Comparison of ENCODE assay signal across 9 mouse cellular contexts in the genomic region with DNA sequence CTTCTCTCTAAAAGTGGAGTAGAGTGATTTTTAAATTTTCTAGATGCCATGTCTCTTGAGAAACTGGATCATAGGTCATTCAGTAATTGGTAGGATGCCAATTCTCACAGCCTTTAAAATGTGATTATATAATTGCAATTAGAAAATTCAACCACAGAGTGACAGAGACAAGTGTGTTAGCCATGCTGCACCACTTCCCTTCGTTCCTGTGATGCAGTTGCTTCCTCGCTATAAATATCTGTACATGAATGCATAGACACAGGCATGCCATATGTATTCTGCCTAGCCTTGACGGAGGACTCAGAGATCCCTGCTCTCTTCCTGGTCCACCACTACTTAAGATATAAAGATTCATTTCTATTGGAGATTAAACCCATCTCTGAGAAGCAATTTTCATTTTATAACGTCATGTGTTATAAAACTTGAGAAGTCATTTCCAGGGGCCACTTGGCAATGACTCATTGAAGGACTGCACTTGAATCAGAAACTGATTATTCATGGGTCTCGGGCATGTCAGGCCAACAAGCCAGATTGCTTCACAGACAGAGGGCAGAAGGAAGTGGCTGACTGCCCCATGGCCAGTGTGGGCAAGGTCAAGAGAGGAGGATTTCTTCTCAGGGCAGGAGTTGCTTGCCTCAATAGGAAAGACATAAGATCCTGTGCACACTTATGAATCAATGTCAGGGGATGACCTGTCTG.
A peak's percentile ranks its signal among the peaks of the same experiment; 100 is the strongest.
DNase-seq lines count a peak whose midpoint lies in the region; ATAC-seq and TF ChIP-seq lines count a peak whose summit lies in the region.
"Had no signal": no experiment of that assay in that cellular context is flagged by ENCODE, and none has a peak within 500 bp of the region (broad histone marks: within the 10 kb centered on the region; RNA-seq: fewer than 3 reads in every experiment).

No protein-coding gene starts in this region.

- H3K27me3 ChIP-seq in myocyte (ENCODE audit: control insufficient read depth, insufficient read depth, insufficient read length), result no peaks in the 10 kb centered on the region
- H3K27me3 ChIP-seq in forebrain, embryonic 14.5 days (replicated peaks; ENCODE audit: control insufficient read depth, insufficient read depth, low read length), result no peaks in the 10 kb centered on the region
- H3K27me3 ChIP-seq: neural tube, embryonic 12.5 days had no signal

- no peak overlapping the region for H3K4me3 ChIP-seq in myocyte
- H3K4me3 ChIP-seq in forebrain, embryonic 14.5 days (ENCODE audit: low read depth, low read length), result no peak overlapping the region
- H3K4me3 ChIP-seq: neural tube, embryonic 12.5 days had no signal

- no peak overlapping the region for H3K9ac ChIP-seq in forebrain, embryonic 14.5 days (ENCODE audit: low read length)
- H3K9ac ChIP-seq: neural tube, embryonic 12.5 days had no signal

- H3ac ChIP-seq in myocyte (ENCODE audit: control insufficient read depth, insufficient read length), result no peak overlapping the region

- no peaks in the 10 kb centered on the region for H3K9me3 ChIP-seq in forebrain, embryonic 14.5 days (replicated peaks; ENCODE audit: control insufficient read depth, low read length)
- H3K9me3 ChIP-seq: neural tube, embryonic 12.5 days had no signal

- no peak for TF ChIP-seq POLR2A in myocyte (IDR thresholded peaks at IDR 0.05; ENCODE audit: insufficient read length, low read depth)

- H3K79me2 ChIP-seq in myocyte (ENCODE audit: control insufficient read depth, insufficient read depth), result no peaks in the 10 kb centered on the region

- no peaks in the 10 kb centered on the region for H3K4me1 ChIP-seq in forebrain, embryonic 14.5 days (ENCODE audit: control insufficient read depth, insufficient read depth, low read length)
- H3K4me1 ChIP-seq: neural tube, embryonic 12.5 days had no signal

- H3K36me3 ChIP-seq in myocyte (ENCODE audit: control insufficient read depth, insufficient read depth), result no peaks in the 10 kb centered on the region
- no peaks in the 10 kb centered on the region for H3K36me3 ChIP-seq in forebrain, embryonic 14.5 days (ENCODE audit: control insufficient read depth, insufficient read depth, low read length)
- H3K36me3 ChIP-seq: neural tube, embryonic 12.5 days had no signal

- no peak overlapping the region for H3K27ac ChIP-seq in forebrain, embryonic 14.5 days (ENCODE audit: low read depth, low read length)
- H3K27ac ChIP-seq: neural tube, embryonic 12.5 days had no signal

- peak overlapping the region; percentile 25 for H3K4me2 ChIP-seq in myocyte (ENCODE audit: low read depth)
- no peak overlapping the region for H3K4me2 ChIP-seq in forebrain, embryonic 14.5 days (ENCODE audit: low read length)
- H3K4me2 ChIP-seq: neural tube, embryonic 12.5 days had no signal

- peak; percentile 40 to 75; a peak in 2 of 4 replicates for ATAC-seq in hematopoietic stem cell, adult 5-6 weeks (replicated peaks in 1 of 2; ENCODE audit: insufficient read depth in 1 of 2, low FRiP score in 2 of 2, low TSS enrichment in 1 of 2, low read depth in 1 of 2, poor library complexity in 2 of 2, severe bottlenecking in 2 of 2)
- no peak for ATAC-seq in forebrain, embryonic 14.5 days

- 87% methylated on average over 5 of the region's 5 CpGs for WGBS in forebrain, embryonic 14.5 days

- DNase-seq in cerebellum, postnatal 10 days, result peak; percentile 63 to 72
- DNase-seq in cerebellum, adult 9-11 months, result no peak
- DNase-seq in kidney, postnatal 36 days, result peak; percentile 13 to 52
- no peak for DNase-seq in kidney, postnatal 14 days
- no peak for DNase-seq in forebrain, embryonic 14.5 days (ENCODE audit: low spot score)
- no peak for DNase-seq in layer of hippocampus, postnatal 36 days

TF ChIP-seq in myocyte, 11 proteins besides CTCF, POLR2A, EP300 and RAD21:
- TF ChIP-seq SRF (IDR thresholded peaks at IDR 0.05; ENCODE audit: control insufficient read depth, insufficient read length, low read depth) (no peak), TCF12 (IDR thresholded peaks at IDR 0.05; ENCODE audit: insufficient read depth, poor library complexity, severe bottlenecking) (no peak), TCF3 (IDR thresholded peaks at IDR 0.05; ENCODE audit: insufficient read length, low read depth) (no peak), MYOD1 (IDR thresholded peaks at IDR 0.05; ENCODE audit: control insufficient read depth in 1 of 3, insufficient read length in 2 of 3, low read depth in 2 of 3) (peak in 2 of 3 experiments; percentile 9 to 41), CEBPB (IDR thresholded peaks at IDR 0.05; ENCODE audit: insufficient read depth, poor library complexity, severe bottlenecking) (peak; percentile 61), MYOG (IDR thresholded peaks at IDR 0.05; ENCODE audit: control insufficient read depth in 1 of 3, insufficient read depth in 1 of 3, insufficient read length in 2 of 3, low read depth in 2 of 3) (no peak), USF1 (IDR thresholded peaks at IDR 0.05; ENCODE audit: low read depth) (no peak), MAX (IDR thresholded peaks at IDR 0.05; ENCODE audit: low read depth) (no peak), REST (IDR thresholded peaks at IDR 0.05; ENCODE audit: insufficient read depth, insufficient read length) (no peak), POLR2AphosphoS2 (IDR thresholded peaks at IDR 0.05; ENCODE audit: insufficient read length, low read depth) (no peak), E2F4 (IDR thresholded peaks at IDR 0.05; ENCODE audit: insufficient read depth) (no peak)
TF ChIP-seq in myocyte: peak in this region for 2.

Comparison
In these comparisons a context has a peak if more than half of its experiments do, and no peak if none do; other contexts are left out.
1. DNase-seq: peak in cerebellum, postnatal 10 days (2 of 2) and kidney, postnatal 36 days (2 of 2); none in cerebellum, adult 9-11 months (single experiment), kidney, postnatal 14 days (single experiment), forebrain, embryonic 14.5 days (single experiment) and layer of hippocampus, postnatal 36 days (0 of 2).